Mouse (Mus musculus): ENCODE data around the gene Tmem205.

- TF ChIP-seq POLR2A (IDR thresholded peaks at IDR 0.05; ENCODE audit: insufficient read depth, low read depth, low read length) (no peak), CTCF (IDR thresholded peaks at IDR 0.05; ENCODE audit: insufficient read depth, low read depth, low read length) (no peak)
These were observed 1.2 kb downstream of the Tmem205 start for GRCm38 (mm10) chr9:21926155-21926554.
